Mouse (Mus musculus) heart, postnatal 0 days (tissue): ENCODE measurements around the gene Serpinb1c.
"Not testable (repeated sequence)": the region's sequence is repeated elsewhere in the genome, so short reads cannot be mapped to it uniquely, and the experiment has no call there.

Experiments
- CTCF ChIP-seq: IDR thresholded peaks from 2 replicates; pipeline ENCODE4 v1.5.1; 2016; ENCODE audit warnings: antibody characterized with exemption, control low read depth, low read depth
- EP300 ChIP-seq: IDR thresholded peaks from 2 replicates; pipeline ENCODE4 v1.6.1; 2016; ENCODE audit warnings: antibody characterized with exemption, low read depth

DNA sequence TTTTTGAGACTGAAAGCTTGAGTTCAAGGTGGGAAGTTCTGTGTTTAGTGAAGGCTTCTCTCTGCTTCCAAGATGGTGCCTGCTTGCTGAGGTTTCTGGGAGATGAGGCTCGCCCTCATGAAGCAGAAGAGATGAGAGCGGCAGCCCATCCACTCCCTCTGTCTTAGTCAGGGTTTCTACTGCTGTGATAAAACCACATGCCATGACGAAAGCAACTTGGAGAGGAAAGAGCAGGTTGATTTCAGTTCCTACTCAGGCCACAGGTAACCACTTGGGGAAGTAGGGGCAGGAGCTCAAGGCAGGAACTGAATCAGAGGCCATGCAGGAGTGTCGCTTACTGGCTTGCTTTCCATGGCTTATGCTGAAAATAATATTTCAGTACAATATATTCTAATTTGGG is 29.8 kb downstream of the Serpinb1c start:
- TF ChIP-seq CTCF, EP300: not testable (repeated sequence)
